Mouse (Mus musculus): ENCODE results near the gene Cdkal1. TPM values are rescaled to one million over a fixed set of nuclear protein-coding genes. Genes with fewer than 3 reads are reported as not detected.

Gene Cdkal1
- polyA plus RNA-seq, 1 experiment, result 0.50 TPM

DNA sequence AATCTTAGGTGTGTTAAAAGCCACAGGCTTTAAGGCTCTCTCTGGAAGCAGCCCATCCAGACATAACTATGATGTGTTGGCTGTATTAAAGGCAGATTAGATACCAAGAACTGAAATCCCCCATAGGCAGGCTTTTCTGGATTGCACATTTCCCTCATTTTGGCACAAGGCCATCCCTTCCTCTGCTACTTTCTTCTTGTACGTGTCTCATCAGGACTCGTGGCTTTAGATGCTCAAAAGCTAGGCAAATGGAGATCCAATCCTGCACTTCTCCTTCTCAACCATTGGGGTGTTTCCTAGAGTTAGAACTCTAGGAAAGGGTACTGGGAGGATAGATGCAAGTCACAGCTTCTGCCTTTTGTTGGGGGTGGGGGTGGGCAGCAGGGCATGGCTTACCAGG is 535.1 kb downstream of the Cdkal1 start:
- Histone ChIP-seq H3K36me3 (replicated peaks; ENCODE audit: low read length) (peaks cover 12% of the 10 kb centered on the region), H3K9me3 (no peaks in the 10 kb centered on the region)
- no peak for TF ChIP-seq FLI1 (IDR thresholded peaks at IDR 0.05; ENCODE audit: low read length)
- TF ChIP-seq GATA1 (IDR thresholded peaks at IDR 0.05; ENCODE audit: borderline replicate concordance, low read length), result no peak

DNA sequence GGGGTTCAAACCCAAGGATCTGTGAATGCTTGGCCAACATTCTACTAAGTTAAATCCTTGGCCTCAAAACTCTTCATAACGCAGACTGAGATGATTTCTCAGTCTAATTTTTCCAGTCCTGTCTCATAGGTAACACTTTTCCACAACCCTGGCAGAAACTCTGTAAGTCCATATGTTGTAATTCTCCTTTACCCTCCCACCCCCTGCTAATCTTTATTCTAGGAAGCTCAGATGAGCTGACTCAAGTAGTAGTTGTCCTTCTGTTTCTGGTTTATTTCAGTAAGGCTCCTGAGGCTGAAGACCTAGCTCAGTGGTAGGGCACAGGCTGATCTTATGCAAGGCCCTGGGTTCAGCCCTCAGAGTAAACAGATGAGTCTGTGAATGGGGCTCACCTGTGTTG is 537.8 kb downstream of the Cdkal1 start:
- no peaks in the 10 kb centered on the region for H3K36me3 ChIP-seq (replicated peaks; ENCODE audit: low read length)
- no peaks in the 10 kb centered on the region for H3K9me3 ChIP-seq
- H3K4me1 ChIP-seq, result no peaks in the 10 kb centered on the region
- TF ChIP-seq FLI1 (IDR thresholded peaks at IDR 0.05; ENCODE audit: low read length) (no peak), GATA1 (IDR thresholded peaks at IDR 0.05; ENCODE audit: borderline replicate concordance, low read length) (no peak)
- H3K4me3 ChIP-seq (replicated peaks), result no peak overlapping the region
- H3K27me3 ChIP-seq (replicated peaks), result no peaks in the 10 kb centered on the region

More for the DNA sequence above, 535.1 kb downstream of the Cdkal1 start:
- Histone ChIP-seq H3K4me1 (no peaks in the 10 kb centered on the region), H3K27me3 (replicated peaks) (no peaks in the 10 kb centered on the region), H3K4me3 (replicated peaks) (no peak overlapping the region)

- no peaks in the 10 kb centered on the region for H3K36me3 ChIP-seq (replicated peaks; ENCODE audit: low read length)
- no peak for TF ChIP-seq GATA1 (IDR thresholded peaks at IDR 0.05; ENCODE audit: borderline replicate concordance, low read length)
- no peak for TF ChIP-seq FLI1 (IDR thresholded peaks at IDR 0.05; ENCODE audit: low read length)
- H3K4me1 ChIP-seq, result no peaks in the 10 kb centered on the region
- peaks cover 3% of the 10 kb centered on the region; the same call in 1 of the 2 replicates for H3K9me3 ChIP-seq
- H3K4me3 ChIP-seq (replicated peaks), result no peak overlapping the region
- no peaks in the 10 kb centered on the region for H3K27me3 ChIP-seq (replicated peaks)
Observed at GRCm38 (mm10) chr13:29316271-29316670, 539.2 kb downstream of the Cdkal1 start.

DNA sequence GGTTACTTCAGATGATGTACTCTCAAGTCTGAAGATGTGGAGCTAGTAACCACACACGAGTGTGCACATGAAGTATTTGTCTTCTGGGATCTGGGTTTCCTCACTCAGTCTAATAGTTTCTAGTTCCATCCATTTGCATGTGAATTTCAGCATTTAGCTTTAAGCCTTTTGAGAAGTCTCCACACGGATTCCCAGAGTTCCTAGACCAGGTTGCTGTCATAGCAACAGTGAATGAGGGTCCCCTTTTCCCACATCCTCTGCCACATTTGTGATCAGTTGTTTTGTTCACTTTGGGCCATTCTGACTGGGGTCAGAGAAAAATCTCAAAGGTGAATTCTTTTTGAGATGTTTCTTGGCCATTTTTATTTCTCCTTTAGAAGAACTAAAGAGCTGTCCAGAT is 543.4 kb downstream of the Cdkal1 start:
- H3K4me1 ChIP-seq, result no peaks in the 10 kb centered on the region
- H3K9me3 ChIP-seq, result peaks cover 10% of the 10 kb centered on the region
- H3K27me3 ChIP-seq (replicated peaks), result peaks cover 1% of the 10 kb centered on the region
- no peak for TF ChIP-seq FLI1 (IDR thresholded peaks at IDR 0.05; ENCODE audit: low read length)
- no peak for TF ChIP-seq GATA1 (IDR thresholded peaks at IDR 0.05; ENCODE audit: borderline replicate concordance, low read length)
- no peak overlapping the region for H3K4me3 ChIP-seq (replicated peaks)
- no peaks in the 10 kb centered on the region for H3K36me3 ChIP-seq (replicated peaks; ENCODE audit: low read length)

DNA sequence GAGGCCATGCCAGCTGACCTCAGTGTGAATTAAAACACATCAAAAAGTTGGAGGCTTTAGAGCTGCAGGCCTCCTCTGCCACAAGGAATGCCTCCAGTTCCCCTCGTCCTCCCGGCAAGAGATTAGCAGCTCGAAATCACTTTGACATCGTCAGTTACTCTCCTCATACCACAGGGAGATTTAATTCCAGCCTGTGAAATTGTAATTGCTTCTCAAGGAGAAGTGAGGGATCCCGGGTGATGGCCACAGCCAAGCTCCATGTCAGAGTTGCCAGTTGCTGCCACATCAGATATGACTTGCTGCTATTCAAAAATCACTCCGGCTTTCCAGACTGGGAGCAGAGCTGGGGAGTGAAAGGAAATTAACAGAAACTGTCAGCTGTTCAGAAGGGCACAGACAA is 548.1 kb downstream of the Cdkal1 start:
- Histone ChIP-seq H3K36me3 (replicated peaks; ENCODE audit: low read length) (no peaks in the 10 kb centered on the region), H3K4me1 (no peaks in the 10 kb centered on the region), H3K4me3 (replicated peaks) (no peak overlapping the region), H3K27me3 (replicated peaks) (peaks cover 1% of the 10 kb centered on the region), H3K9me3 (peaks cover 10% of the 10 kb centered on the region)
- TF ChIP-seq FLI1 (IDR thresholded peaks at IDR 0.05; ENCODE audit: low read length) (no peak), GATA1 (IDR thresholded peaks at IDR 0.05; ENCODE audit: borderline replicate concordance, low read length) (no peak)

DNA sequence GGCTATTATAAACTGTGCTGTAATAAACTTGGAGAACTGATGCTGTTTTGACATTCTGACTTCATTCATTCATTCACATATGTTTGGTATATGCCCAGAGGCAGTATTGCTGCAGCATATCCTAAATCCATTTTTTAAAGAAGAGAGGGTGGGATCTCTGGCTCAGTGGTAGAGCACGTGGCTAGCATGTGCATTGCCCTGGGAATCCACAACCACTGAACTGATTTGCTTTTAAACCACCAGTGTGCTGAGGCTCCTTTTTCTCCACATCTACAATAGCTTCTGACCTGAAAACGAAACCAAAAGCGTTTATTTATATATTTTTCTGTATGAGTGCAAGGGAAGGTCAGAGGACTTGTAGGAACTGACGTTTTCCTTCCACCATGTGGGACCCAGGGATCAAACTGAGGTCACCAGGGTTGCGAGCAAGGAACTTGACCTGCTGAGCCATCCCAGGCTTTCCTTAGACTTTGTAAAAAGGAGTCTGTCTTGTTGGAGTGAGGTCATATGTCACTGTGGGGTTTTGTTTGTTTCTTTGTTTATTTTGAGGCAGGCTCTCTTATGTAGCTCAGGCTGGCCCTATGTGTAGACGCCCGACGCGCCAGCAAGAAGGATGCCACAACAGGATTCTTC is 562.8 kb downstream of the Cdkal1 start:
- no peak for TF ChIP-seq GATA1 (IDR thresholded peaks at IDR 0.05; ENCODE audit: borderline replicate concordance, low read length)
- no peak for TF ChIP-seq FLI1 (IDR thresholded peaks at IDR 0.05; ENCODE audit: low read length)
- Histone ChIP-seq H3K4me3 (replicated peaks) (no peak overlapping the region), H3K36me3 (replicated peaks; ENCODE audit: low read length) (no peaks in the 10 kb centered on the region), H3K27me3 (replicated peaks) (no peaks in the 10 kb centered on the region), H3K9me3 (peaks cover 4% of the 10 kb centered on the region), H3K4me1 (no peaks in the 10 kb centered on the region)

- H3K9me3 ChIP-seq, result no peaks in the 10 kb centered on the region
- no peak overlapping the region for H3K4me3 ChIP-seq (replicated peaks)
- no peaks in the 10 kb centered on the region for H3K27me3 ChIP-seq (replicated peaks)
- no peaks in the 10 kb centered on the region for H3K4me1 ChIP-seq
- TF ChIP-seq GATA1 (IDR thresholded peaks at IDR 0.05; ENCODE audit: borderline replicate concordance, low read length), result no peak
- TF ChIP-seq FLI1 (IDR thresholded peaks at IDR 0.05; ENCODE audit: low read length), result no peak
- no peaks in the 10 kb centered on the region for H3K36me3 ChIP-seq (replicated peaks; ENCODE audit: low read length)
Observed at GRCm38 (mm10) chr13:29290569-29290968, 564.9 kb downstream of the Cdkal1 start.

DNA sequence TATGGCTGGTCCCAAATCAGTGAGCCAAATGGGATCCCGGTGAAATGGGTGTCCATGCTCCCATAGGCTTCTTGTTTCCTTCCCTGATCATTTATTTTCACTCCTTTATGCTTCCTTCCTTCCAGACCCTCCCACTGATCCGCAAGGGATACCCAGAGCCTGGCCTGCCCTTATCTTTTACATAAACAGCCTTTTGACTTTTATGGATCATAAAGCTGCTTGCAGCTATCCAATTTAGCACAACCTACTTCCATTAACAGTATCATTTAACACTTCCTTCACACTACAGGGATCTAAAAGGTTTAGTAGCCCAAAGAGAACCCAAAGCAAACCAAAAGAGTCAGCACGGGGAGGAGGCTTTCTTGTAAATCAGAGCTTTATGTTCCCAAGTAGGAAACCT is 570.4 kb downstream of the Cdkal1 start:
- H3K4me3 ChIP-seq (replicated peaks), result no peak overlapping the region
- H3K9me3 ChIP-seq, result 0 out of 2 replicates have a peak, but pooled peaks cover 4% of the 10 kb centered on the region
- TF ChIP-seq FLI1 (IDR thresholded peaks at IDR 0.05; ENCODE audit: low read length) (no peak), GATA1 (IDR thresholded peaks at IDR 0.05; ENCODE audit: borderline replicate concordance, low read length) (no peak)

GRCm38 (mm10) chr13:29281556-29281955 is 573.9 kb downstream of the Cdkal1 start:
- TF ChIP-seq GATA1 (IDR thresholded peaks at IDR 0.05; ENCODE audit: borderline replicate concordance, low read length), result no peak
- TF ChIP-seq FLI1 (IDR thresholded peaks at IDR 0.05; ENCODE audit: low read length), result no peak
- H3K27me3 ChIP-seq (replicated peaks), result no peaks in the 10 kb centered on the region
- H3K36me3 ChIP-seq (replicated peaks; ENCODE audit: low read length), result no peaks in the 10 kb centered on the region
- H3K9me3 ChIP-seq, result 0 out of 2 replicates have a peak, but pooled peaks cover 4% of the 10 kb centered on the region
- no peak overlapping the region for H3K4me3 ChIP-seq (replicated peaks)
- no peaks in the 10 kb centered on the region for H3K4me1 ChIP-seq

More for the DNA sequence above, 570.4 kb downstream of the Cdkal1 start:
- Histone ChIP-seq H3K36me3 (replicated peaks; ENCODE audit: low read length) (no peaks in the 10 kb centered on the region), H3K27me3 (replicated peaks) (no peaks in the 10 kb centered on the region), H3K4me1 (no peaks in the 10 kb centered on the region)

GRCm38 (mm10) chr13:29278156-29278555 is 577.3 kb downstream of the Cdkal1 start:
- H3K9me3 ChIP-seq, result no peaks in the 10 kb centered on the region
- H3K36me3 ChIP-seq (replicated peaks; ENCODE audit: low read length), result no peaks in the 10 kb centered on the region
- peaks cover 7% of the 10 kb centered on the region; the same call in 1 of the 2 replicates for H3K4me1 ChIP-seq
- H3K27me3 ChIP-seq (replicated peaks), result peaks cover 3% of the 10 kb centered on the region
- TF ChIP-seq FLI1 (IDR thresholded peaks at IDR 0.05; ENCODE audit: low read length) (no peak), GATA1 (IDR thresholded peaks at IDR 0.05; ENCODE audit: borderline replicate concordance, low read length) (no peak)
- no peak overlapping the region for H3K4me3 ChIP-seq (replicated peaks)

Measured in megakaryocyte, embryonic 14.5 days (primary cell).